Mouse (Mus musculus) stomach, postnatal 0 days (tissue): Measurements from ENCODE around the gene Enox1.

Source experiments
- CTCF ChIP-seq: IDR thresholded peaks from 2 replicates; pipeline ENCODE4 v1.5.1; 2016; ENCODE audit warnings: antibody characterized with exemption, low read depth, mild to moderate bottlenecking, moderate library complexity
- EP300 ChIP-seq: optimal IDR thresholded peaks from 2 replicates; pipeline ENCODE3; 2016; ENCODE audit warnings: antibody characterized with exemption

- TF ChIP-seq CTCF = no peak
- TF ChIP-seq EP300 = no peak
These were observed 5.1 kb upstream of the Enox1 start for GRCm38 (mm10) chr14:77151431-77151830.
